Mouse (Mus musculus) C2C12 (cell line): ENCODE data around the gene Abcf1.

ENCODE experiments used
- CTCF ChIP-seq: IDR thresholded peaks from one replicate; pipeline ENCODE4 v1.5.1; 2011; ENCODE audit not compliant: control insufficient read depth, insufficient read depth, insufficient read length
- FOSL1 ChIP-seq: IDR thresholded peaks from one replicate; pipeline ENCODE4 v1.8.0; 2011; ENCODE audit warnings: mild to moderate bottlenecking, low read length; ENCODE audit not compliant: poor library complexity, insufficient read depth, severe bottlenecking
- MAX ChIP-seq: IDR thresholded peaks from one replicate; pipeline ENCODE4 v1.6.1; 2011; ENCODE audit warnings: mild to moderate bottlenecking, control low read depth
- MYOD1 ChIP-seq: IDR thresholded peaks from one replicate; pipeline ENCODE4 v1.6.1; 2011; ENCODE audit warnings: low read depth; ENCODE audit not compliant: control insufficient read depth, insufficient read length
- MYOG ChIP-seq: IDR thresholded peaks from one replicate; pipeline ENCODE4 v1.6.1; 2011; ENCODE audit not compliant: control insufficient read depth, insufficient read length; ENCODE audit errors: extremely low read depth

- TF ChIP-seq MAX (no peak), CTCF (no peak), FOSL1 (no peak), MYOD1 (no peak), MYOG (no peak)
Measured at GRCm38 (mm10) chr17:35967621-35968020, 1.9 kb downstream of the Abcf1 start.
